Mouse (Mus musculus) CH12.LX (cell line): ENCODE results near the gene Itgb1bp1.

ENCODE experiments used
- CHD2 ChIP-seq: IDR thresholded peaks from 2 replicates; pipeline ENCODE4 v1.6.1; 2011; ENCODE audit warnings: low read length, improper control_type of control experiment
- CTCF ChIP-seq, 2 experiments: IDR thresholded peaks in 1 of 2; conservative IDR thresholded peaks in 1 of 2; 2 replicates each; pipeline ENCODE4 v1.5.1; 2011 to 2012; ENCODE audit warnings: low read depth in 2 of 2, low read length in 2 of 2, improper control_type of control experiment in 1 of 2, inconsistent platforms in 1 of 2, mild to moderate bottlenecking in 1 of 2, moderate library complexity in 1 of 2
- EP300 ChIP-seq: IDR thresholded peaks from 2 replicates; pipeline ENCODE4 v1.6.1; 2011; ENCODE audit warnings: low read length, improper control_type of control experiment
- HCFC1 ChIP-seq: IDR thresholded peaks from 2 replicates; pipeline ENCODE4 v1.6.1; 2012; ENCODE audit warnings: low read depth, mild to moderate bottlenecking, inconsistent platforms, low read length, improper control_type of control experiment
- JUN ChIP-seq: IDR thresholded peaks from 2 replicates; pipeline ENCODE4 v1.6.1; 2011; ENCODE audit warnings: low read depth, mild to moderate bottlenecking, low read length, improper control_type of control experiment, moderate library complexity; ENCODE audit not compliant: insufficient read depth
- MAFK ChIP-seq: IDR thresholded peaks from 2 replicates; pipeline ENCODE4 v1.6.1; 2011; ENCODE audit warnings: low read length, improper control_type of control experiment; ENCODE audit not compliant: insufficient replicate concordance
- MAZ ChIP-seq: IDR thresholded peaks from 2 replicates; pipeline ENCODE4 v1.6.1; 2012; ENCODE audit warnings: low read depth, mild to moderate bottlenecking, inconsistent platforms, low read length, improper control_type of control experiment, moderate library complexity
- MEF2A ChIP-seq: IDR thresholded peaks from 2 replicates; pipeline ENCODE4 v1.6.1; 2014; ENCODE audit warnings: low read depth, mild to moderate bottlenecking, inconsistent platforms, low read length, improper control_type of control experiment, borderline replicate concordance
- NRF1 ChIP-seq: IDR thresholded peaks from 2 replicates; pipeline ENCODE4 v1.6.1; 2014; ENCODE audit warnings: low read depth, mild to moderate bottlenecking, inconsistent platforms, low read length, improper control_type of control experiment, moderate library complexity
- POLR2AphosphoS2 ChIP-seq: IDR thresholded peaks from 2 replicates; pipeline ENCODE4 v1.6.1; 2011; ENCODE audit warnings: low read depth, low read length, improper control_type of control experiment
- ZMIZ1 ChIP-seq: IDR thresholded peaks from 2 replicates; pipeline ENCODE4 v1.6.1; 2012; ENCODE audit warnings: low read depth, mild to moderate bottlenecking, inconsistent platforms, low read length, improper control_type of control experiment

GRCm38 (mm10) chr12:21274446-21274845, 11.6 kb downstream of the Itgb1bp1 start:
- no peak for TF ChIP-seq CTCF (conservative IDR thresholded peaks at IDR 0.05 in 1 of 2, IDR thresholded peaks at IDR 0.05 in 1 of 2; ENCODE audit: low read depth in 2 of 2, low read length in 2 of 2)
- no peak for TF ChIP-seq JUN
- TF ChIP-seq MAFK = no peak
- TF ChIP-seq CHD2 = no peak
- no peak for TF ChIP-seq EP300
- no peak for TF ChIP-seq MAZ
- no peak for TF ChIP-seq HCFC1
- no peak for TF ChIP-seq ZMIZ1
- TF ChIP-seq NRF1 = no peak
- no peak for TF ChIP-seq MEF2A
- no peak for TF ChIP-seq POLR2AphosphoS2
